Mouse (Mus musculus) Patski (cell line): ENCODE data around the gene Per1. TPM values are rescaled to one million over a fixed set of nuclear protein-coding genes. Genes with fewer than 3 reads are reported as not detected.

Experiments
- ATAC-seq: fragments of 100-300 bp; one replicate; pipeline ENCODE4 v1.8.0; 2021
- CTCF ChIA-PET: fragments of 350-600 bp; sonication (Branson Sonifier 250); formaldehyde crosslinking; loops from one replicate; lab custom pipeline; 2022; ENCODE audit warnings: inconsistent platforms; lab: Charles Lee
- POLR2A ChIA-PET: fragments of 350-600 bp; sonication (Branson Sonifier 250); formaldehyde crosslinking; loops from one replicate; lab custom pipeline; 2022; ENCODE audit warnings: antibody characterized with exemption, inconsistent platforms; lab: Charles Lee
- DNase-seq: peaks from one replicate; pipeline ENCODE4 v3.0.0-alpha.2; 2011; ENCODE audit warnings: low read depth, low spot score
- H3K27me3 ChIP-seq: fragments of 371-371 bp; one replicate; pipeline ENCODE4 v1.5.1; 2021
- CTCF ChIP-seq: fragments of 100-300 bp; IDR thresholded peaks from one replicate; pipeline ENCODE4 v1.5.1; 2021
- in situ Hi-C: fragments of 300-500 bp; cut with MboI; formaldehyde crosslinking; loops from 3 replicates; pipeline ENCODE4 v1.11.1; 2018; ENCODE audit warnings: low pct_unique_long_range_greater_than_20kb, mixed read lengths
- polyA plus RNA-seq: library from polyadenylated mRNA; unstranded; gene quantifications from one replicate; pipeline ENCODE4 v1.2.3, GENCODE M21; 2021

Gene Per1
- 10.8 TPM for polyA plus RNA-seq

GRCm38 (mm10) chr11:69094697-69095429 lies at the start of gene Per1:
Gene Per1 (plus strand): TSS chr11:69095217.
- CTCF ChIA-PET, result interaction anchor here (1.0 to 2.3 kb wide), 9 partner anchors 15 to 162 kb away, joined by 3 to 5 read pairs (median 4); partner anchors contain the start of gene 9130213A22Rik
- ATAC-seq (peak; percentile 60), DNase-seq (peak; percentile 96)
- POLR2A ChIA-PET, result interaction anchor here (0.5 to 1.5 kb wide), 6 partner anchors 16 to 37 kb away, joined by 3 to 4 read pairs (median 3); partner anchors contain the start of gene 9130213A22Rik
- no peak for TF ChIP-seq CTCF
- in situ Hi-C loops, result loop anchor here (5.0 to 25.0 kb wide), 2 partner anchors 317 to 892 kb away; partner anchors contain the start of genes Ctdnep1, Elp5, Gabarap and Kdm6b
- H3K27me3 ChIP-seq, result no peaks in the 10 kb centered on the region

- in situ Hi-C loops, result no loop called here
- H3K27me3 ChIP-seq, result no peaks in the 10 kb centered on the region
- ChIA-PET POLR2A (interaction anchor here (2.2 kb wide), 1 partner anchor 13 kb away, joined by 8 read pairs; the partner anchor contains the start of gene Borcs6), CTCF (no interaction called here)
- DNase-seq (no peak), ATAC-seq (peak; percentile 52)
- no peak for TF ChIP-seq CTCF
These were observed 49.3 kb upstream of the Per1 start, which contains the start of gene Aurkb for GRCm38 (mm10) chr11:69045531-69046394. Gene Aurkb (plus strand): TSS chr11:69045647.

GRCm38 (mm10) chr11:69046395-69046774 lies 48.6 kb upstream of the Per1 start:
- ChIA-PET CTCF (no interaction called here), POLR2A (interaction anchor here (2.2 kb wide), 1 partner anchor 13 kb away, joined by 8 read pairs; the partner anchor contains the start of gene Borcs6)
- no peaks in the 10 kb centered on the region for H3K27me3 ChIP-seq
- DNase-seq, result no peak
- TF ChIP-seq CTCF, result no peak
- in situ Hi-C loops, result no loop called here
- ATAC-seq, result no peak

- CTCF ChIA-PET, result interaction anchor here (1.2 kb wide), 1 partner anchor 11 kb away, joined by 3 read pairs; no protein-coding TSS in a partner anchor
- no peak for TF ChIP-seq CTCF
- in situ Hi-C loops, result no loop called here
- ATAC-seq (no peak), DNase-seq (no peak)
- POLR2A ChIA-PET, result interaction anchor here (2.2 kb wide), 1 partner anchor 11 kb away, joined by 8 read pairs; the partner anchor contains the start of gene Borcs6
- no peaks in the 10 kb centered on the region for H3K27me3 ChIP-seq
These were observed 47.4 kb upstream of the Per1 start for GRCm38 (mm10) chr11:69047592-69047991.

GRCm38 (mm10) chr11:69048151-69048550 lies 46.9 kb upstream of the Per1 start:
- ChIA-PET CTCF (interaction anchor here (1.2 kb wide), 1 partner anchor 10 kb away, joined by 3 read pairs; no protein-coding TSS in a partner anchor), POLR2A (no interaction called here)
- no peak for DNase-seq
- H3K27me3 ChIP-seq, result no peaks in the 10 kb centered on the region
- ATAC-seq, result no peak
- no peak for TF ChIP-seq CTCF
- in situ Hi-C loops, result no loop called here

GRCm38 (mm10) chr11:69050748-69051147 lies 44.3 kb upstream of the Per1 start:
- ChIA-PET CTCF (interaction anchor here (1.1 to 1.6 kb wide), 2 partner anchors 8 to 15 kb away, joined by 3 to 4 read pairs; partner anchors contain the start of gene Borcs6), POLR2A (interaction anchor here (1.2 kb wide), 2 partner anchors 9 to 11 kb away, joined by 4 read pairs; partner anchors contain the start of gene Borcs6)
- H3K27me3 ChIP-seq, result no peaks in the 10 kb centered on the region
- DNase-seq (no peak), ATAC-seq (no peak)
- no peak for TF ChIP-seq CTCF
- in situ Hi-C loops, result no loop called here

- no peaks in the 10 kb centered on the region for H3K27me3 ChIP-seq
- DNase-seq (no peak), ATAC-seq (no peak)
- TF ChIP-seq CTCF, result no peak
- in situ Hi-C loops, result no loop called here
- POLR2A ChIA-PET, result no interaction called here
- CTCF ChIA-PET, result no interaction called here
These were observed 43.2 kb upstream of the Per1 start for GRCm38 (mm10) chr11:69051771-69052170.

GRCm38 (mm10) chr11:69052824-69053421 lies 42.1 kb upstream of the Per1 start:
- ATAC-seq (no peak), DNase-seq (no peak)
- POLR2A ChIA-PET, result no interaction called here
- in situ Hi-C loops, result no loop called here
- TF ChIP-seq CTCF, result no peak
- CTCF ChIA-PET, result interaction anchor here (1.5 kb wide), 1 partner anchor 17 kb away, joined by 3 read pairs; no protein-coding TSS in a partner anchor
- no peaks in the 10 kb centered on the region for H3K27me3 ChIP-seq

- no peak for DNase-seq
- in situ Hi-C loops, result no loop called here
- H3K27me3 ChIP-seq, result no peaks in the 10 kb centered on the region
- ATAC-seq, result no peak
- ChIA-PET POLR2A (no interaction called here), CTCF (interaction anchor here (1.5 kb wide), 1 partner anchor 18 kb away, joined by 3 read pairs; no protein-coding TSS in a partner anchor)
- TF ChIP-seq CTCF, result no peak
These were observed 41.2 kb upstream of the Per1 start for GRCm38 (mm10) chr11:69053848-69054247.

- DNase-seq (no peak), ATAC-seq (no peak)
- CTCF ChIA-PET, result interaction anchor here (1.3 to 1.5 kb wide), 2 partner anchors 11 to 14 kb away, joined by 3 read pairs; no protein-coding TSS in a partner anchor
- in situ Hi-C loops, result no loop called here
- no peaks in the 10 kb centered on the region for H3K27me3 ChIP-seq
- POLR2A ChIA-PET, result interaction anchor here (2.0 kb wide), 1 partner anchor 12 kb away, joined by 8 read pairs; the partner anchor contains the start of gene Aurkb
- TF ChIP-seq CTCF, result no peak
These were observed 36.8 kb upstream of the Per1 start for GRCm38 (mm10) chr11:69058265-69058664.
